Mouse (Mus musculus) kidney, adult 8-10 months (tissue): ENCODE results near the gene Cdca5.
"Not testable (repeated sequence)": the region's sequence is repeated elsewhere in the genome, so short reads cannot be mapped to it uniquely, and the experiment has no call there.

Source experiments
- DNase-seq, 2 experiments: peaks; one replicate each; pipeline ENCODE4 v3.0.0; 2022

Gene Cdca5

GRCm38 (mm10) chr19:6084478-6085248 lies at the start of gene Cdca5, which contains the start of gene Zfpl1:
Gene Cdca5, plus strand, starts transcription at chr19:6084983.
Gene Zfpl1, minus strand, starts transcription at chr19:6084956.
- peak; percentile 97 for DNase-seq

- DNase-seq, result no peak
Measured at GRCm38 (mm10) chr19:6035966-6036585, 48.7 kb upstream of the Cdca5 start.

GRCm38 (mm10) chr19:6037695-6038094 lies 47.1 kb upstream of the Cdca5 start:
- no peak for DNase-seq

- DNase-seq, result no peak
Measured at GRCm38 (mm10) chr19:6038326-6038725, 46.5 kb upstream of the Cdca5 start.

- DNase-seq, result no peak
Measured at GRCm38 (mm10) chr19:6040002-6040401, 44.8 kb upstream of the Cdca5 start.

- DNase-seq, result no peak
Measured at GRCm38 (mm10) chr19:6042293-6042692, 42.5 kb upstream of the Cdca5 start.

GRCm38 (mm10) chr19:6044102-6044501 lies 40.7 kb upstream of the Cdca5 start:
- not testable (repeated sequence) for DNase-seq

- peak in 1 of 2 experiments; percentile 40 for DNase-seq
Measured at GRCm38 (mm10) chr19:6045366-6046293, 39.2 kb upstream of the Cdca5 start.

- DNase-seq, result peak; percentile 93 to 96
Measured at GRCm38 (mm10) chr19:6046294-6047153, 38.3 kb upstream of the Cdca5 start, which contains the start of gene Syvn1. Gene Syvn1, plus strand, starts transcription at chr19:6046576.

- no peak for DNase-seq
Measured at GRCm38 (mm10) chr19:6047154-6047898, 37.5 kb upstream of the Cdca5 start.

- no peak for DNase-seq
Measured at GRCm38 (mm10) chr19:6047899-6048166, 37.0 kb upstream of the Cdca5 start.

- DNase-seq, result no peak
Measured at GRCm38 (mm10) chr19:6048681-6049410, 35.9 kb upstream of the Cdca5 start.

- no peak for DNase-seq
Measured at GRCm38 (mm10) chr19:6052516-6052915, 32.3 kb upstream of the Cdca5 start.

- peak in 1 of 2 experiments; percentile 3 for DNase-seq
Measured at GRCm38 (mm10) chr19:6054296-6054695, 30.5 kb upstream of the Cdca5 start.

GRCm38 (mm10) chr19:6056696-6057095 lies 28.1 kb upstream of the Cdca5 start:
- no peak for DNase-seq

GRCm38 (mm10) chr19:6057313-6058096 lies 27.3 kb upstream of the Cdca5 start, which contains the start of the genes Mrpl49 and Fau:
Gene Mrpl49, minus strand, starts transcription at chr19:6057785.
Gene Fau, plus strand, starts transcription at chr19:6057844.
- DNase-seq, result peak; percentile 98 to 99

- no peak for DNase-seq
Measured at GRCm38 (mm10) chr19:6058513-6058912, 26.3 kb upstream of the Cdca5 start.

- no peak for DNase-seq
Measured at GRCm38 (mm10) chr19:6058966-6059365, 25.8 kb upstream of the Cdca5 start.

- peak; percentile 96 to 97 for DNase-seq
Measured at GRCm38 (mm10) chr19:6061021-6061533, 23.7 kb upstream of the Cdca5 start, which contains the start of gene Znhit2. Gene Znhit2, plus strand, starts transcription at chr19:6061192.
